Mouse (Mus musculus) E14TG2a.4 (cell line): Measurements from ENCODE around the gene Grcc10.

Experiments used
- CTCF ChIP-seq: conservative IDR thresholded peaks from 2 replicates; pipeline ENCODE4 v1.5.1; 2014; ENCODE audit warnings: low read length
- NANOG ChIP-seq: IDR thresholded peaks from 2 replicates; pipeline ENCODE4 v1.6.1; 2014; ENCODE audit warnings: borderline replicate concordance, low read length, mixed read lengths
- POU5F1 ChIP-seq: IDR thresholded peaks from 2 replicates; pipeline ENCODE4 v1.6.1; 2014; ENCODE audit warnings: low read length, borderline replicate concordance

DNA sequence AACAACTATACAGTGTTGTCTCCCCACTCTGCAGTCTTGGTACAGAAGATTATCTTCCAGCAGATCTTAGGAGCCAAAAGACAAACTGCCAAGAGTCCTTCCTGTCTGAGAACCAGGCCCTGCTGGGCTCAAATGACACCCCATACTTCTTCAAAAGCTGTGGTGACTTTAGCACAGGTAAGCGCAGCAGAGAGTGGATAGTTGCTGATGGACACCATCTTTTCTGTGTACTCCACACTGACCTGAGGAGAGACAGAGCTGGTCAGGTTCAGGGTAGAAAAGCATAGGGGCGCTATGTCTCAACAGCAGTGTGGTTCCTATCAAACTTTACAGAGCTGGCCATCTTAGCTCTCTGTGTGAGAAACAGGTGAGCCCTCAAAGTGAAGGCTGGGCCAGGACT is 36.8 kb downstream of the Grcc10 start:
- TF ChIP-seq CTCF (no peak), POU5F1 (no peak), NANOG (no peak)
